Mouse (Mus musculus) cerebellum, postnatal 4 days (tissue): ENCODE results near the gene Slc27a4.

Source experiments
- DNase-seq, 2 experiments: peaks; one replicate each; pipeline ENCODE4 v3.0.0; 2022; ENCODE audit warnings: low spot score in 2 of 2, mixed read lengths in 1 of 2

Gene Slc27a4

DNA sequence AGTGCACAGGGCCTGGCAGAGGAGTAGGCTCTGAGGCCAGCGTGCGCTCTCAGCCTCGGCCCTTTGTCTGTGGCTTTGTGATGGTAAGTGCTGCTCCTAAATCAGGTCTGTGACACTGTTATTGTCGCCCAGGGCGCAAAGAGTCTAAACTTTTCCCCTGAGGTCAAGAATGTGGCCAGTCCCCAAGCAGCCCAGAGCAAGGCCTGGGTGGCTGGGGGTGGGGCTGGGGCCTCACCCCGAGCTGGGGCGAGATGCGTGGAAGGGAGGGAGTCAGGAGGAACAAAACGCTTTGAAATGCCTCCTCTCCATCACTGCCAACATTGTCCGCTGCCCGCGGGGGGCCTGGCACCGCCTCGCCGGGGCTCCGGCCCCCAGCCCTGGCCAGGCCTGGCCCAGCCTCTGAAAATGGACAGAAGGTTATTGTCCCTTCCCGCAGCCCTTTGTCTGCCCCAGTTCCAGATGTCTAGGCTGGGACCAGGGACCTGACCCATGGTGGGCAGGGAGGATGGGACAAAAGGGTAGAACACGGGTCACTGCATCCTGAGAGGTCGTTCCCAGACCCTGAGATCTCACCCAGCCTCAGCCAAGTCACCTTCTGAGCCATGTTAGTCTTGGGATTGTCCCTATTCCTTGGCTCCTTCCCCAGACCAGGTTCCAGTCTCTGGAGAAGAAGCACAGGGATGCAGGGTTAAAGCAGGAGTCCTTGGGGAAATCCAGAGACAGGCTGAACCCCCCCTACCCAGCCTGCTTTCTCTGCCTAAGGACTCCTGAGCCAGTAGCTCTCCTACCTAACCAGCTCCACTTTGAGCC, 54.2 kb downstream of the Slc27a4 start:
- DNase-seq = no peak

DNA sequence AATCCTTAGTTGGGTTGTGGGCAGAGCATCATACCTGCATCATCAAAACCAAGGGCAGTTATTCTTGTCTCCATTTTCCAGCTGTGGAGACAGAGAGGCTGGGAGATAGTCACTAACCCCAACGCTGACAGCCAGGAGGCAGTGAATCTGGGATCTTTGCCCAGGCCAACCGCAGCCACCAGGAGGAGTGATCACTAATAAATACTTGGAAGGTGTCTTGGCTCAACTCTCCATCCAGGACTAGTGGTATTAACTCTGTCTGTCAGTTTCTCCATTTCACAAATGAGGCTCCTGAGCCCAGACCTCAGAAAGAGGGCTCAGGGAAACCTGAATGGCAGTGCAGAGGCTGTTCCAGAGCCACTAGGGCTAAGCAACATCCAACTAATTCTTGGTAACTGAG, 54.9 kb downstream of the Slc27a4 start:
- DNase-seq = no peak

DNA sequence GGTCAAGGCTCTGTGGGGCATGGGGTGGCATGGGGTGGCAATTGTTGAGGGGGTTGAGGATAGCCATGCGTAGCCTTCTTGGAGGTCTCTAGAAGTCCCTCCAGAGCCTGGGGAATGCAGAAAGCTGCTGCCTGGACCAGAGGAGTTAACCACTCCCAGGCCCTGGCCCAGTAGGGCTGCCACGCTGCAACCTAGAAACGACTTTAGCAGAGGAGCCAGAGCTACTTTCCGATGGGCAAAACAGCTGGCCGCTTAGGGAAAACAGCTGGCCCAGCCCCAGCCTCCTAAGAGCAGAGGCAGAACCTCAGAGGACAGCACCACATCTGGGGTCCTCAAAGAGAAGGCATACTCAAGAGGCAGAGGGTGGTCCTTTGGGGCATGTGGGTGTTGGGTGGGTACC, 55.5 kb downstream of the Slc27a4 start:
- no peak for DNase-seq

DNA sequence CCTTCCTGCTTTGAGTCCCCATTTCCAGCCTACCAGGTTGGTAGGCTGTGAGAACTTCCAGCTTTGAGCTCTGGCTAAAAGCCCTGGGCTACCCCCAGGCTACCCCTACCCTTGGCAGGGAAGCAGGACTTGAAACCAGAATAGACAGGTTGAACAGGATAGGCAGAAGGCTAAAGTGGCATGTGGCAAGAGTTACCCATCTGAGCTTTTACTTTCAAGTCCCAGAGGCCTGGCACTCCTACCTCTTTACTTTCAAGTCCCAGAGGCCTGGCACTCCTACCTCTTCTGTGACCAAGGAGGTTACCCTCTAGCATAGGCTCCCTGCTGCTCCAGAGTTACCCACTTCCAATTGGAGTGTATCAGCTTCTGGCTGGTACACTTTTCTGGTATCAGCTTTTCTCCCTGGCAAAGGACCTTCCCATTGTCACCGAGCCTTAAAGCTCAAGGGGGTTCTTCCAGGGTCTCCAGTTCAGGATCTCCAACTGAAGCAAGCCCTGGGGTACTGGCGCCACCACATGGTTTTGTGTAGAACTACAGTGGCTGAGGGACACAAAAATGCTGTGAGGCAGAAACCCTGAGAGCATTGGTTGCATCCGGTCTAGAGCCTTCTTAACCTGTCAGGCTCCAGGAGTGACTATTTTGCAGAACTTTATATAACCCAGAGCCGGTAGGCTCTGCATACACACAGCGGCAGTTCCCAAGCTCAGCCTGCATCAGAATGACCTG, 56.5 kb downstream of the Slc27a4 start:
- DNase-seq = peak; percentile 51 to 59

DNA sequence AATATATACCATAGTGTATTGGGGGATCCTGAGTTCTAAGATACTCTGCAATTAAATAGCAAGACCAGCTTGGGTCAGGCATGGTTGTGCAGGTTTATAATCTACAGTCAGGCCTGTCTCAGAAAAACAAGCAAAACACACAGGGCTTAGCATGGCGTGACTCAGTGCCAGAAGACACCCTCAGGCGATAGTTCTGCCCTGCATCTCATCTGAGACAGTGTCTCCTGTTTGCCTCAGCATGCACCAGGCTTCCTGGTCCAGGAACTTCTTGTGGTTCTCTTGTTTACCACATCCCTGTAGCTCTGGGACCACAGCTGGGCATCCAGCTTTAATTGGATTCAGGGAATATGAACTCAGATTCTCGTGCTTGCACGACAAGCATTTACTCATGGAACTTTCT, 62.7 kb downstream of the Slc27a4 start:
- no peak for DNase-seq
